Mouse (Mus musculus) stomach, postnatal 0 days (tissue): Measurements from ENCODE around the gene Tgfa. TPM values are rescaled to one million over a fixed set of nuclear protein-coding genes. Genes with fewer than 3 reads are reported as not detected.

Experiments used
- ATAC-seq: fragments of 200-750 bp; cut with Nextera tagmentation; 2 replicates; pipeline ENCODE4 v1.8.0; 2017; ENCODE audit not compliant: low FRiP score, low TSS enrichment
- DNase-seq: peaks from one replicate; pipeline ENCODE4 v3.0.0-alpha.2; 2016; ENCODE audit warnings: low spot score
- H3K27ac ChIP-seq: fragments of 300-500 bp; sonication (generic); replicated peaks from 2 replicates; pipeline ENCODE4 v1.5.1; 2014; ENCODE audit warnings: mild to moderate bottlenecking, control low read depth
- H3K27me3 ChIP-seq: fragments of 300-500 bp; sonication (generic); 2 replicates; pipeline ENCODE4 v1.6.1; 2014; ENCODE audit warnings: low read length; ENCODE audit not compliant: control insufficient read depth, insufficient read depth
- H3K36me3 ChIP-seq: fragments of 300-500 bp; sonication (generic); 2 replicates; pipeline ENCODE4 v1.6.1; 2014; ENCODE audit warnings: low read length, mixed read lengths; ENCODE audit not compliant: control insufficient read depth, insufficient read depth
- H3K4me1 ChIP-seq: fragments of 300-500 bp; sonication (generic); replicated peaks from 2 replicates; pipeline ENCODE4 v1.6.1; 2014; ENCODE audit warnings: antibody characterized with exemption; ENCODE audit not compliant: control insufficient read depth, insufficient read depth
- H3K4me2 ChIP-seq: fragments of 300-500 bp; sonication (generic); replicated peaks from 2 replicates; pipeline ENCODE4 v1.6.1; 2014; ENCODE audit warnings: low read depth, mild to moderate bottlenecking, control low read depth, moderate library complexity
- H3K4me3 ChIP-seq: fragments of 300-500 bp; sonication (generic); 2 replicates; pipeline ENCODE4 v1.5.1; 2014; ENCODE audit warnings: low read depth, low read length, control low read depth
- H3K9ac ChIP-seq: fragments of 300-500 bp; sonication (generic); 2 replicates; pipeline ENCODE4 v1.6.1; 2014; ENCODE audit warnings: mild to moderate bottlenecking, low read length, control low read depth, mixed read lengths
- H3K9me3 ChIP-seq: fragments of 300-500 bp; sonication (generic); 2 replicates; pipeline ENCODE4 v1.6.1; 2016; ENCODE audit warnings: low read length; ENCODE audit not compliant: control insufficient read depth
- CTCF ChIP-seq: IDR thresholded peaks from 2 replicates; pipeline ENCODE4 v1.5.1; 2016; ENCODE audit warnings: antibody characterized with exemption, low read depth, mild to moderate bottlenecking, moderate library complexity
- EP300 ChIP-seq: optimal IDR thresholded peaks from 2 replicates; pipeline ENCODE3; 2016; ENCODE audit warnings: antibody characterized with exemption
- WGBS: fragments of 180-500 bp; shearing (Covaris S2); extraction: QIAGEN DNeasy Blood & Tissue Kit; methylation state at CpG from one replicate; pipeline ENCODE4 v1.1.7; 2014; 5-methylcytosine and 5-hydroxymethylcytosine counted together
- polyA plus RNA-seq: library from polyadenylated mRNA; unstranded; fragments of >200 nt; fragmentation: Nextera tagmentation; extraction: Ambion mirVana; gene quantifications from 2 replicates; pipeline ENCODE4 v1.2.1, GENCODE M21; 2015

Gene Tgfa
- polyA plus RNA-seq, 1 experiment from 2014 or later = 9.1 TPM

DNA sequence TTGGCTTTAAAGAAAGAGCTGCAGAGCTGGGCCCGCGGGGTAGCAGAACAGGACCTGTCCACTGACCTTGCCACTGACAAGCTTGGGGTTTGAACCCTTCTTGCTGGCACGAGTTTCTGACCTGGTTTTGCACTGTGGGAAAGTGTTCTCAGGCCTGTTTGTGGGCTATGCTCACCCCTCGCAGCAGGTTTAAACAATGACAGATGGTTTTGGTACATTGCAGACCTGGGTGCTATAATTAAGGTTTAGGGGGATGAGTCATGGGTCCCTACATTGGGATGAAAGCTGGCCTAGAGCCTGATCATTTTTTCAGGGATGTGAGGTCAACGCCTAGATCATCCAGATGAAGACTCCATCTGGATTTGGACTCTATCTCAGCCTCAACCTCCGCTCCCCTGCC, 11.0 kb downstream of the Tgfa start:
- Histone ChIP-seq H3K27me3 (no peaks in the 10 kb centered on the region), H3K36me3 (no peaks in the 10 kb centered on the region), H3K9ac (no peak overlapping the region), H3K4me3 (no peak overlapping the region), H3K4me1 (no peaks in the 10 kb centered on the region), H3K9me3 (no peaks in the 10 kb centered on the region), H3K27ac (no peak overlapping the region), H3K4me2 (no peak overlapping the region)
- DNase-seq (no peak), ATAC-seq (no peak)
- TF ChIP-seq EP300 (no peak), CTCF (no peak)
- 82% methylated on average over 6 of the region's 6 CpGs for WGBS

DNA sequence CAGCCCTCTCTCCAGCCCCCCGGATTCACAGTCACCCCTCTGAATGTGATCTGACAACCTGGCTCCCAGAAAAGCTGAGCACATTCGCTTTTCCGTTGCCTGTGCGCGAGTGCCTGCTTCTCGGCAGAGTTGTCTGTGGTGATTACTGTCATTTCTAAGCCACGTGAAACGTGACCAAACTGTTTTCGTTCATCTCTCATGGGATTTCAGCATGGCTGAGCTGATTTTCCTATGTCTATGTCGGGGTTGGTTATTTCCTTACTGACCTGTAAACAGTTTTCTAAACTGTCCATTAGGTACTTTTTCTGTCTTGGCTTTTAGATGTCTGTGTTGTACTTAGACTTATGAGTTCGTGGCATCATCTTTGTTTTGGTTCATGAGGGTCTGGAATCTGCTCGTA, 12.0 kb downstream of the Tgfa start:
- H3K4me2 ChIP-seq = no peak overlapping the region
- H3K9me3 ChIP-seq = no peaks in the 10 kb centered on the region
- no peaks in the 10 kb centered on the region for H3K27me3 ChIP-seq
- no peak overlapping the region for H3K4me3 ChIP-seq
- no peak overlapping the region for H3K9ac ChIP-seq
- no peaks in the 10 kb centered on the region for H3K36me3 ChIP-seq
- no peak for ATAC-seq
- no peaks in the 10 kb centered on the region for H3K4me1 ChIP-seq
- no peak for TF ChIP-seq EP300
- no peak for TF ChIP-seq CTCF
- no peak overlapping the region for H3K27ac ChIP-seq
- 73% methylated on average over 12 of the region's 12 CpGs for WGBS
- DNase-seq = no peak

DNA sequence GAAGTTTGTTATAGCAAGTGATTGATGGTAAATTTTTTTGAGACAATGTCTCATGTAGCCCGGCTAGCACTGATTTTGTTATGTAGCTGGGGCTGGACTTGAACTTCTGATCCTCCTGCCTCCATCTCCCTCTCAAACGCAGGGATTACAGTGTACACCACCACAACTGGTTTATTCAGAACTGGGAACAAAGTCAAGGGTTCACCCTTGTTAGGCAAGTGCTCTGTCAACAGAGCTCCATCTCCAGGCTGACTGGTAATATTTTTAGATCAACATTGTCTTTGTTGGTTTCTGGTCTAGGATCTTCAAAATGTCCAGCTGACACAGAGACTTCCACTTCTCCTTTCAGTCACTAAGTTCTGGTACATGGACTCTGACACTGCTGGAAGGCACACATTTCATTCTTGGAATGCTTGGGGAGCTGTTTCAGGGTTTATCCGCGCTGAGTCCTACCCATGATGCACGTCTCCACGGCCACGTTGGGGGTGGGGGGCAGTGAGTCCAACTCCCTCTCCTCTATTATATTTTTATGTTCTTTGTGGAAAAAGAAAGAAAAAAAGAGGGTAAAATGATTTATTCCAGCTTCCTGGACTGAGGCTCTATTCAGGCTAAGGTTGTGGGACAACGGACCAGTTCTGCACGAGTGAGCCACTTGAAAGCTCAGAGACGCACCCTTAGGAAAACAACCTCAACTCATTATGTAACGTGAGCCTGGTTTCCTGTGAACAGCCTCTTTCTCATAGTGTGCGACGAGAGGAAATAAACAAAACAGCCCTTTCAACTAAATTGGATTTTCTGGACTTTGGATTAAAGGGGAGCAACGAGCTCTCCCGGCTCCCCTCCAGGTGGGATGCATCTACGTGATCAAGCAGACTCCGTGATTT, 14.4 kb downstream of the Tgfa start:
- WGBS = 29% methylated on average over 17 of the region's 17 CpGs
- no peak overlapping the region for H3K27ac ChIP-seq
- no peak overlapping the region for H3K4me2 ChIP-seq

DNA sequence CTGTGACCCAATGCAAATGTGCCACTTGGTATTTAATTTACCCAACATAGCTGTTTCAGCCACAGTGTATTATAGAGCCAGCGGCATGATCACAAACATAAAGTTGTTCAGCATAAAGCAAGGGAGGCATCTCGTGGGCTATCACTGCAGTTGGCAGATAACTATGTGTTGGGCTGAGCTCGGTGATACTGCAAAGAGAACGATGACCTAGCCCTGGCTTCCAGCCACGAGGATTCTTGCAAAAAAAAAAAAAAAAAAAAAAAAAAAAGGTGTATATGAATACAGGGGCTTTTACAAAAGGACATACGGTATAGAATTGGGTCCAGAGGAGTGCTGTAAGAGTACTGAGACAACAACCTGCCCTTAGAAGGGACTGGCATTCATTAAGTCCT, 15.0 kb downstream of the Tgfa start:
- H3K4me1 ChIP-seq = no peaks in the 10 kb centered on the region
- no peaks in the 10 kb centered on the region for H3K36me3 ChIP-seq
- no peak overlapping the region for H3K27ac ChIP-seq
- no peak overlapping the region for H3K4me3 ChIP-seq
- ATAC-seq = no peak
- H3K27me3 ChIP-seq = no peaks in the 10 kb centered on the region
- 37% methylated on average over 6 of the region's 6 CpGs for WGBS
- DNase-seq = no peak
- TF ChIP-seq EP300 (no peak), CTCF (no peak)
- no peak overlapping the region for H3K4me2 ChIP-seq
- no peaks in the 10 kb centered on the region for H3K9me3 ChIP-seq
- H3K9ac ChIP-seq = no peak overlapping the region

More for the DNA sequence above, 14.4 kb downstream of the Tgfa start:
- DNase-seq (no peak), ATAC-seq (peak; percentile 67; the same call in 1 of the 2 replicates)
- no peaks in the 10 kb centered on the region for H3K27me3 ChIP-seq
- no peaks in the 10 kb centered on the region for H3K4me1 ChIP-seq
- no peaks in the 10 kb centered on the region for H3K9me3 ChIP-seq
- TF ChIP-seq CTCF = no peak
- no peak for TF ChIP-seq EP300
- H3K36me3 ChIP-seq = no peaks in the 10 kb centered on the region
- no peak overlapping the region for H3K9ac ChIP-seq
- H3K4me3 ChIP-seq = no peak overlapping the region

DNA sequence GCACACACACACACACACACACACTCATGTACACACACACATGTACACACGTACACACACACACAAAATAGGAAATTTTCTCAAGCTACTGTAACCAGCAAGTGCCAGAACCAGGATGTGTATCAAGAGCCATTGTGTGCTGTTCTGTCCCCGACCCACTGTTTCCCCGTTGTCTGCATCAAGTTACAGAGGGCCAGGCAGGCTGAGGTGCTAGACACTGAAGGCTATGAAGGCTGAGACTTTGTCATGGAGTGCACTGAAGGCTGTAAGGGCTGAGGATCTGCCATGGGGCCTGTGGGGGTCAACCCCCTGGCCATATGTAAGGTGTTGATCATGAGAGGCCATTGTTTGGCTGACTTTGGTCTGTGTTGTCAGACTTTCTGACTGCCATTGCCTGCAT, 15.6 kb downstream of the Tgfa start:
- no peak overlapping the region for H3K4me2 ChIP-seq
- 84% methylated on average over 3 of the region's 3 CpGs for WGBS
- no peaks in the 10 kb centered on the region for H3K9me3 ChIP-seq
- no peak overlapping the region for H3K27ac ChIP-seq
- H3K9ac ChIP-seq = no peak overlapping the region
- H3K4me1 ChIP-seq = no peaks in the 10 kb centered on the region
- no peak for TF ChIP-seq CTCF
- TF ChIP-seq EP300 = no peak
- no peak for ATAC-seq
- no peaks in the 10 kb centered on the region for H3K27me3 ChIP-seq
- DNase-seq = no peak
- H3K4me3 ChIP-seq = no peak overlapping the region
- H3K36me3 ChIP-seq = no peaks in the 10 kb centered on the region

DNA sequence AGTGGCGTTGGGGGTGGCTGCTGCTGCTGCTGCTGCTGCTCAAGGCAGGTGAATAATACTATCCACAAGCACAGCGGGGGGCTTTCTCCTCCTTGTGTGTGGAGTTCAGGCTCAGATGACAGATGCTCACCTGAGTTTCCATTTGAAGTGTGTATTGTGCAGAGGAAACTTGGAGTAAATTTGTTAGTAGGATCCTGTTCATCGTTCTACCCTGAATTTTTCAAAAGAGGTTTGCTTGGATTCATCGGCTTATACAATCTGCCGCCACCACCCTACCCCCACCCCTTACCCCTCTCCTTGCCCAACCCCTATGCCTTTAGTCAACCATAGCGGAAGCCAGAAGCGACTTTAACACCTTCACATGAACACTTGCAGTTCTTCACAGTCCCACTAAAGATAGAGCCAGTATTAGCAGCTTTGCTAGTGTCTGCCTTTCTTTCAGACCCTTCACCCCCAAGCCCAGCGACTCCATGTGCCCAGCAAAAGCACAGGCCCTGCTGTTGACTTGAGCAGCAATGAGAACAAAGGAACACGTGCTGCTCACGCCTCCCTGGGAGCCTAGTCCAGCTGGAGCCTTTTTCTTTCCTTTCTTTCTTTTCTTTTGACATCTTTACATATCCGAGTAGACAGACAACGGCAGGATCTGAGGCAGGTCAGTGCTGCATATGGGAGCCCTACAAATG, 16.2 kb downstream of the Tgfa start:
- Histone ChIP-seq H3K9ac (no peak overlapping the region), H3K27ac (no peak overlapping the region), H3K4me1 (no peaks in the 10 kb centered on the region), H3K4me2 (no peak overlapping the region), H3K36me3 (no peaks in the 10 kb centered on the region), H3K9me3 (no peaks in the 10 kb centered on the region), H3K4me3 (no peak overlapping the region), H3K27me3 (no peaks in the 10 kb centered on the region)
- no peak for DNase-seq
- TF ChIP-seq CTCF = no peak
- TF ChIP-seq EP300 = no peak
- WGBS = 65% methylated on average over 12 of the region's 12 CpGs
- ATAC-seq = no peak
